Mouse (Mus musculus): ENCODE measurements at regions not wholly inside any gene's neighbourhood (a gene's known extent, or its start where the extent isn't known, plus 50 kb on each side); places are given as distances from the start of the nearest gene placed in this dataset.

GRCm38 (mm10) chr1:42755958-42756357, 60.4 kb downstream of the Pou3f3 start:
- DNase-seq (ENCODE audit: extremely low spot score in 1 of 2, low spot score in 1 of 2) = no peak

- DNase-seq (ENCODE audit: extremely low spot score in 1 of 2, low spot score in 1 of 2) = no peak
Observed at GRCm38 (mm10) chr1:42756497-42756896, 60.9 kb downstream of the Pou3f3 start.

GRCm38 (mm10) chr1:42763447-42763846, 67.9 kb downstream of the Pou3f3 start:
- no peak for DNase-seq (ENCODE audit: extremely low spot score in 1 of 2, low spot score in 1 of 2)

- no peak for DNase-seq (ENCODE audit: extremely low spot score in 1 of 2, low spot score in 1 of 2)
Observed at GRCm38 (mm10) chr1:42764048-42764447, 68.5 kb downstream of the Pou3f3 start.

GRCm38 (mm10) chr1:42770085-42770484, 74.5 kb downstream of the Pou3f3 start:
- no peak for DNase-seq (ENCODE audit: extremely low spot score in 1 of 2, low spot score in 1 of 2)

GRCm38 (mm10) chr1:42772000-42772399, 76.4 kb downstream of the Pou3f3 start:
- no peak for DNase-seq (ENCODE audit: extremely low spot score in 1 of 2, low spot score in 1 of 2)

GRCm38 (mm10) chr1:42773851-42774464, 77.1 kb upstream of the Mrps9 start:
- no peak for DNase-seq (ENCODE audit: extremely low spot score in 1 of 2, low spot score in 1 of 2)

- DNase-seq (ENCODE audit: extremely low spot score in 1 of 2, low spot score in 1 of 2) = no peak
Observed at GRCm38 (mm10) chr1:42774971-42775892, 75.8 kb upstream of the Mrps9 start.

GRCm38 (mm10) chr1:42775893-42776287, 75.1 kb upstream of the Mrps9 start:
- no peak for DNase-seq (ENCODE audit: extremely low spot score in 1 of 2, low spot score in 1 of 2)

GRCm38 (mm10) chr1:42777416-42777815, 73.6 kb upstream of the Mrps9 start:
- no peak for DNase-seq (ENCODE audit: extremely low spot score in 1 of 2, low spot score in 1 of 2)

GRCm38 (mm10) chr1:42779761-42780160, 71.3 kb upstream of the Mrps9 start:
- DNase-seq (ENCODE audit: extremely low spot score in 1 of 2, low spot score in 1 of 2) = peak in 1 of 2 experiments; percentile 47

GRCm38 (mm10) chr1:42780266-42780665, 70.8 kb upstream of the Mrps9 start:
- no peak for DNase-seq (ENCODE audit: extremely low spot score in 1 of 2, low spot score in 1 of 2)

GRCm38 (mm10) chr1:42781533-42781932, 69.5 kb upstream of the Mrps9 start:
- no peak for DNase-seq (ENCODE audit: extremely low spot score in 1 of 2, low spot score in 1 of 2)

GRCm38 (mm10) chr1:42783072-42783672, 67.9 kb upstream of the Mrps9 start:
- no peak for DNase-seq (ENCODE audit: extremely low spot score in 1 of 2, low spot score in 1 of 2)

- DNase-seq (ENCODE audit: extremely low spot score in 1 of 2, low spot score in 1 of 2) = no peak
Observed at GRCm38 (mm10) chr1:42787240-42787639, 63.8 kb upstream of the Mrps9 start.

- DNase-seq (ENCODE audit: extremely low spot score in 1 of 2, low spot score in 1 of 2) = no peak
Observed at GRCm38 (mm10) chr1:42788413-42788812, 62.6 kb upstream of the Mrps9 start.

Data from layer of hippocampus, postnatal 25 days (tissue).